Mouse (Mus musculus): ENCODE results near the gene Nkx1-1.

- TF ChIP-seq CTCF (IDR thresholded peaks at IDR 0.05; ENCODE audit: control insufficient read depth, insufficient read depth, low read length) (no peak), POLR2A (IDR thresholded peaks at IDR 0.05; ENCODE audit: borderline replicate concordance, control insufficient read depth, low read depth, low read length) (no peak)
These were observed 3.1 kb downstream of the Nkx1-1 start for GRCm38 (mm10) chr5:33430511-33431172.
